Mouse (Mus musculus) forebrain, embryonic 16.5 days (tissue): ENCODE data around the gene Dlgap4. TPM values are rescaled to one million over a fixed set of nuclear protein-coding genes. Genes with fewer than 3 reads are reported as not detected.

ENCODE experiments used
- polyA plus RNA-seq: library from polyadenylated mRNA; unstranded; fragments of >200 nt; fragmentation: Nextera tagmentation; extraction: Ambion mirVana; gene quantifications from 2 replicates; pipeline ENCODE4 v1.2.1, GENCODE M21; 2015

Gene Dlgap4
- polyA plus RNA-seq, 1 experiment from 2014 or later, result 361 TPM

Other genes with a start within 250 kb of the Dlgap4 start
- gene Epb41l1, start 192.8 kb upstream of the Dlgap4 start, polyA plus RNA-seq, result 10.7 and 15.5 TPM in 2 replicates
- gene Aar2, start 66.1 kb upstream of the Dlgap4 start, polyA plus RNA-seq, result 44.4 and 45.9 TPM in 2 replicates
- 36.5 and 41.4 TPM in 2 replicates for gene Myl9, start 161.7 kb downstream of the Dlgap4 start, polyA plus RNA-seq
- gene Tgif2, start 226.3 kb downstream of the Dlgap4 start, polyA plus RNA-seq, result 33.1 and 39.1 TPM in 2 replicates
- 10.2 and 15.0 TPM in 2 replicates for gene 4930518I15Rik, start 244.2 kb downstream of the Dlgap4 start, polyA plus RNA-seq
- 131 and 139 TPM in 2 replicates for gene Rab5if, start 249.4 kb downstream of the Dlgap4 start, polyA plus RNA-seq